Mouse (Mus musculus) left cerebral cortex, adult 18-20 months (tissue): ENCODE data around the gene Timm8a2. TPM values are rescaled to one million over a fixed set of nuclear protein-coding genes. Genes with fewer than 3 reads are reported as not detected.
A peak's percentile ranks its signal among the peaks of the same experiment; 100 is the strongest.
"Not testable (repeated sequence)": the region's sequence is repeated elsewhere in the genome, so short reads cannot be mapped to it uniquely, and the experiment has no call there.

Experiments
- DNase-seq, 2 experiments: peaks; one replicate each; pipeline ENCODE4 v3.0.0; 2021 to 2022; ENCODE audit warnings: low spot score in 2 of 2, mixed read lengths in 1 of 2
- total RNA-seq, 2 experiments: library from RNA; stranded (reverse); gene quantifications; 2 replicates each; pipeline ENCODE4 v1.2.3; 2021

Timm8a2 gene
- total RNA-seq, 2 experiments from 2014 or later = not detected

DNA sequence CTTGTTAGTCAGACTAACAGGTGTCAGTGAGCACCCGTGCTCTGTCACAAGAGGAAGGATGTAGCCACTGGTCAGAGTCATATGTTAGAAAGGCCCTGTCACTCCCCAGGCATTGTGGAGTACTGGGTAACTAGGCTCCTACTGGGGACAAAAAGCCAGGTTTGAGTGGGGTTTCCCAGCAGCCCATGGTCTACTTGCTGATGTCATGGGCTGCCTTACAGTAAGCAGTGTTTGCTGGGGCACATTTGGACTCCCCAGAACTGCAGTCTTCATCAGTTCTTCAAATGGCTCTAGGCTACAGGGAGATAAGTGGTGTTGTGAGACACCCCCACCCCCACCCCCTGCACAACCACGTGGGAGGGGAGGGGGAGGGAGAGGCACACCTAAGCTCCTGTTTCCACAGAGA is 23.5 kb downstream of the Timm8a2 start:
- no peak for DNase-seq

DNA sequence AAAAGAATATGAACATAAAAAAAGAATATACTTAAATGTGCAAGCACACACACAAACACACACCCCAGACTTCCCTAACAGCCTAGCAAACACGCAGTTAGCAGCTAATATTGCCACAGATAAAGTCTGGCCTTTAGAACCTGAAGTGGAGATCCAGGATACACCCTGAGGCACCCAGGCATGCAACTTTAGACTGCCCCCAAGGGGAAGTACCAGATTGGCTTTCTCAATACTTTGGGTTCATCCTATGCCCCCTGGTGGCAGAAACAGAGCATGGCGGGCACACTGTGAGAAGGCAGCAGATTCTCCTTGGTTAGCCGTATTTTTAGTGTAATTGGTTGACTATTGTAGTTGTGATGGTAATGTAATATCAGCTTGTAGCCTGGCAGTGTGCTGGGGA is 26.2 kb downstream of the Timm8a2 start:
- peak; percentile 81 to 83 for DNase-seq

GRCm38 (mm10) chr14:122061376-122061775 is 26.9 kb downstream of the Timm8a2 start:
- DNase-seq = no peak

GRCm38 (mm10) chr14:122062411-122063090 is 28.1 kb downstream of the Timm8a2 start:
- no peak for DNase-seq

GRCm38 (mm10) chr14:122063599-122063998 is 29.1 kb downstream of the Timm8a2 start:
- no peak for DNase-seq

DNA sequence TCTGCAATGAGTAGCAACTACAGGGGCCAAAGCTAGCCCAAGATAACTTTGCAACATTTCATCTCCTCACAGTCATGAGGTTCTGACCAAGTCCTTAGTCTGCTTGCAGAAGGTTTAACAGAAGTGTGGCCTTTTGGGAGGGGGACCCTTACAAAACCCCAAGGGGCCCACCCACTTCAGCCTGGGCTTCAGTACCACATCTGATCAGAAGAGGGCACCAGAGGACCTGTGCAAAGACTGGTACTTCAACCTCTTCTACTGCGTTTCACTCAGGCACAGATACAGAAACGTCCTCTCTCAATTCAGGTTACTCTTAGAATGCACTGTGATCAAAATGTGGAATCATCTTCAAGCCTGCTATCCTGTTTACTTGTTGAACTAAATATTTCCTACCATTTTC is 30.0 kb downstream of the Timm8a2 start:
- DNase-seq = peak; percentile 52 to 77

DNA sequence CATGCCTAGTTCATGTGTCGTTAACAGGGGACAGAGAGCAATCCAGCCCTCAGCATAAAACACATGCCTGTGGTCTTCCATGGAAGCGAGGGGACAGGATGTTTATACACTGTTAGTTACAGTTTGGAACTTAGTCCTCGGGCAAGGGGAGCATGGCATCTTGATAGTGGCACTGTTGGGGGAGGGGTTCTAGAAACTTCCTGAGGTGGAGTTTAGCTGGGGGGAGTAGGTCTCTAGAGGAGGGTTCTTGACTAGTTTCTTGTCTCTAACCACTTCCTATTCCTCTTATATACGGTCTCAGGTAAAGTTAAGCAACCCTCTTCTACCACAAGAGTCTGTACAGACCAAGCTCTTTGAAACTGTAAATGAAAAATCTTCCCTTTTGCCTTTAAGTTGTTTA is 31.8 kb downstream of the Timm8a2 start:
- no peak for DNase-seq

GRCm38 (mm10) chr14:122068036-122068435 is 33.6 kb downstream of the Timm8a2 start:
- not testable (repeated sequence) for DNase-seq

DNA sequence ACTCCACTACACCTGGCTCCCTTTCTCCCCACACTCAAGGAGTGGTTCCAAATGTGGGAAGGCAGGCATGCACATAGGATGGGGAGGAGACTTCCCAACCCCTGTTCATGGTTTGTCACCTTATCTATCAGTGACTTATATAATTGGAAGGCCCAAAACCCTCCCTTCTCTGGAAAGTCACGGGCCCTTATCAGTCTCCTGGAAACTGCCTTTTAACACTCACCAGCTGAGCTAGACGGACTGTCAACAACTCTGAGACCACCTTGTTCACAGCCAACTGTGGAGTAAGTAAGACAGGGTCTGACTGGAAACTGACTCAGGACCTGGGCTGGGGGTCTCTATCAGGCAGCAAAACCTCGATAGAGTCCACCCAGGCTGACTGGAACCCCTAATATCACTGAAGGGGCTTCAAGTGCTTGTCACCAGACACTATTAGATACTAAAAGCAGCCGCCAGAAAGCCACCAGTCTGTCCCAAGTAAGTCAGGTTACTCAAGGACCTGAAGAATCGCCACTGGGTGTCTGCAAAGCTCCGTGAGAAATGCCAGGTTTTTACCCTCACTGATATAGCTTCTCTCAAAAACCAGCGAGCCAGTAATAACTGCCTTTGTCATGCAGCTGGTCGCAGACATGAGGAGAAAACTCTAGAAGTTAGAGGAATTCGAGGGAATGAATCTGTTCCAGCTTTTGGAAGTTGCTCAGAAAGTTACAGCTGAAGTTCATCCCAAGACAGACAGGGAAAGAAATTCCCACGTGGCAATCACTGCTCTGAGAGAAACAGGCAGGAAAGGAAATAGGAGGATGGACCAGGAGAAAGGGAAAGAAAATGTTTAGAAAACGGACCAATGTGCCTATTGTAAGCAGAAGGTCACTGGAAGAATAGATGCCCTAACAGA is 34.6 kb downstream of the Timm8a2 start:
- DNase-seq = no peak

DNA sequence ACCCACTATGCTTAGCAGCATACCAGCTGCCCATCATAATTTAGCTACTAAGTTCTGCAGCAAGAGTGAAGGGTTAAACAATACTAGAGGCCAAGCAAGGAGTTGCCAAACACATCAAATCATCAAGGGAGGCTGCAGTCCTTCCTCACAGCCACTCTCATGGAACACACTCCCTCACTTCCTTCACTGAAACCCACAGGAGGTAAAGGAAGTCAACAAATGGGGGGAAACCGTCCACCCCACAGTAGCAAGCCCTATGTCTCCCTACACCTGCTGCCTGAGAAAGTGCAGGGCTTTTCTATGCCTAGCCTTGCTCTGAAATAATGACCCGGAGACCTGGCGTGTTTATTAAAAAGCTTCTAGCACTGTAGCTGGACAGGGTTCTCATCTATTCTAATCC is 35.5 kb downstream of the Timm8a2 start:
- no peak for DNase-seq

- no peak for DNase-seq
Measured at GRCm38 (mm10) chr14:122073422-122073821, 38.9 kb downstream of the Timm8a2 start.

DNA sequence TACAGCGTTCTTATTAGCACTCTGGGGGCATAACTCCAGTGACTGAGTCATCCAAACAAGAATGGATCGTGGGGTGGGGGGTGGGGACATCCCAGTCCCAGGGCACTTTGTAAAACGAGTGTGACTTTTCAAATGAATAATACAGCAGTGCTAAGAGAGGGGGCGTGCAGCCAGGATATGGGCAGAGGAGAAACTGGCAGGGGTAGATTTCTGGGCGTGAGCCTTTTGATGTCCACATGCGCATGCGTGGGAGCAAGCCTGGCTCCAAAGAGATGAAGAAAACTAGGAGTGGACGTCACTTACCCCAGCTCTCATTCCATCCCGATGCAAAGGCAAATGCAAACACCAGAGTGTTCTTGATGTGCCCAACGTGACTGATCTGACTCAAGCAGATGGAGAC is 39.9 kb downstream of the Timm8a2 start:
- no peak for DNase-seq

GRCm38 (mm10) chr14:122075485-122076200 is 41.2 kb downstream of the Timm8a2 start:
- DNase-seq = no peak

GRCm38 (mm10) chr14:122077017-122077416 is 42.5 kb downstream of the Timm8a2 start:
- no peak for DNase-seq

GRCm38 (mm10) chr14:122079428-122079827 is 45.0 kb downstream of the Timm8a2 start:
- DNase-seq = peak; percentile 45 to 62

DNA sequence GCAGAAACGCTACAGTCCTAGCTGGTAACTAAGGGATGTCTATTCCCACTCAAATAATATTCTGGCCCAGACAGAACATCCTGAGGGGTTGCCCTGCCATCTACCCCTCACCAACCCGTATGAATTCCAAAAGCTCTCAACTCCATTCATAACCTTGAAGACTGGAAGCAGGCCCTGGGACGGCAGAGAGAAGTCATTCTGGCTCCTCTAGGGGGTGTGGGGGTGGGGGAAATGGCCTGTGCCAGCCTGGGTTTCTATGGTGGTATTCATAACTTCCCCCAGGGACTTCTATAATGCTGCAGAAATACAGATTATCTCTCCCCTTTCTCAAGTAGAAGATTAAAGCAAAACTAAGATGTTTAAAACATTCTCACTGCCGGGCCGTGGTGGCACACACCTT is 45.4 kb downstream of the Timm8a2 start:
- no peak for DNase-seq

DNA sequence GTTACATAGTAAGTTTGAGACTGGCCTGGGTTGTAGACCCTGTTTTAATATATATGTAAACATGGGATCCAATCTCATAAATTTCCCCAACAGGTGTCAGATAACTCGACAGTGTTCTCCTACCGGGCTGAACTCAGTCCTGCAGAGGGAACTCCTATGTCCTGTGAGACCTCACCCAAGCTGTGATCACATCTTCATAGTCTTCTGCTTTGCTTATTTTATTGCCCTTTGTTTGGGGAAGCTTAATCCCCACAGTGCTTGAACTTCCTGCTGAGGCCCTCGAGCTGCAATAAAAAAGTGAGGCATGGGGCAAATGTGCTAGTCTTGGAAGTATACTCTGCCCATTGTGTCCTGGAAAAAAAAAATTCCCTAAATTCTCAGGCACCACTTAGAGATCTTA is 46.8 kb downstream of the Timm8a2 start:
- DNase-seq = no peak

DNA sequence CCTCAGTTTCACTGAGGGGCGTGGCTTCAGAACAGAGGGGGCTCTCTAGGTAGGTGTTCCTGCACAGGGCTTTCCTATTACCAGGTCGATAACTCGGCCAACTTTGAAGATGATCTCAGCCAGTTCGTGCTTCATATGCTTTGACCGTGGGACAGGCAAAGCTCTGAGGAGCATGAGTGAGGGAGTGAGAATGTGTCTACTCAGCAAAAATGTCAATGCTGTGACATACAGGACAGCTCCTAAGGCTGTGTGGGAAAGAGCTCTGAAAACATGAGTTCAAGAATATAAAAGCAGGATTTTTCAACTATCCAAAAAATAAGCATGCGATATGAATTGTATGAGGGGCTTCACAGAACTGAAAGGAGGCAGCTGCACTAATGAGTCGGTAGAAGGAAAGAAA is 49.0 kb downstream of the Timm8a2 start:
- no peak for DNase-seq

GRCm38 (mm10) chr14:122087956-122088355 is 53.5 kb downstream of the Timm8a2 start:
- DNase-seq = no peak
